Mouse (Mus musculus): ENCODE measurements at regions not wholly inside any gene's neighbourhood (a gene's known extent, or its start where the extent isn't known, plus 50 kb on each side); places are given as distances from the start of the nearest gene placed in this dataset.
"Not testable (repeated sequence)": the region's sequence is repeated elsewhere in the genome, so short reads cannot be mapped to it uniquely, and the experiment has no call there.

GRCm38 (mm10) chr10:45855514-45855913 lies 277.9 kb downstream of the Hace1 start:
- DNase-seq (ENCODE audit: low spot score), result no peak

- DNase-seq (ENCODE audit: low spot score), result no peak
Measured at GRCm38 (mm10) chr10:45859137-45859536, 281.5 kb downstream of the Hace1 start.

DNA sequence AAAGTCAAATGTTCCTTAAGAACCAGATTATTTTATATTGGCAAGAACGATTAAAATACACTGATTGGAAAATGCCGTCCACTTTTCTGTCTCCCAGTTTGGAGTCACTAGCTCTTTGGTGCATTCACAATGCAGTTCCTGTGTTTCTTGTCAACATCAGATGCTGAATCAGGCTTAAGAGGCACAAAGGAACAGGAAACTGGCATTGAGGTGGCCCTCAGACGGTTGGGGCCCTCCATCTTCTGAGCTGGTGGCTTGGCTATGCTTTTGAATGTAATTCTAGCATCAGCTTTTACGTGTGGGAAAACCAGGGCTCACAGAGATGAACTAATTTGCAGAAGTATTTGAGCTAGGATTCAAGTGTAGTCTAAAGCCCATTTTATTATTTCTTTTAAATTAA lies 282.3 kb downstream of the Hace1 start:
- DNase-seq (ENCODE audit: low spot score), result no peak

DNA sequence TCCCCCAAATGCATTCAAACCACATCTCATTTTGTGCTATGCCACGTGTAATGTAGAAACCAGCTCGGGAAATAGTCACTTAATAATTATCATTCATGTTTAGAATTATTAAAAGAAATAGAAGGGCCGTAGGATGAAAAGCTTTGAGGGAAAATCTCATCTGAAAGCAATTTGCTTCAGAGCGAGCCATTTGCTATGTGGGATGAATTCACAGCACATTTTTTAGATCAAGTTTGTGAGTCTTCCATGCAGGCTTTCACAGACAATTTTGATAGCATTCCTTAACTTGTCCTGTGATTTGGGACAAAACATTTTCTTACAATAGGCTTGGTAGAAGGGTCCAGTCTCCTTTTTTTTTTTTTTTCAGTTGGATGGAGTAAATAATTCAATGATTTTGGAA lies 283.1 kb downstream of the Hace1 start:
- no peak for DNase-seq (ENCODE audit: low spot score)

DNA sequence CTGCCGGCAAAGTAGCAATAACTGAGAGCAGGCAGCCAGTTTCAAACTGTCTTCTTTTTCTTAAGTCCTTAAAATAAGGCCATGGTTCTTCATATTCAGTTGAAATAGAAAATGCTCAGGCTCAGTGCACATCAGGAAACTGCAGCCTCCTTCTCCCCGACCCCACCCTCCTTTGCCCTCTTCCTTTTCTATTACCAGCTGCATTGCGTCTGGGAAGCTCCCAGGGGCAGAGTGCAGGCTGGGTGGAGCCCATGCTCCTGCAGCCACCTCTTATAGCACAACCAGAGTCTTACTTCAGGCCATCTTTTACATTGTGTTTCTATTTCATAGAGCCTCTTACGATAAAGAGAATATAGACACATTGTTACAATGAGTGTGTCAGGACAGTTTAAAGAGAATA lies 288.2 kb downstream of the Hace1 start:
- no peak for DNase-seq (ENCODE audit: low spot score)

- DNase-seq (ENCODE audit: low spot score), result no peak
Measured at GRCm38 (mm10) chr10:45866860-45867259, 289.2 kb downstream of the Hace1 start.

GRCm38 (mm10) chr10:45871028-45871427 lies 293.4 kb downstream of the Hace1 start:
- no peak for DNase-seq (ENCODE audit: low spot score)

DNA sequence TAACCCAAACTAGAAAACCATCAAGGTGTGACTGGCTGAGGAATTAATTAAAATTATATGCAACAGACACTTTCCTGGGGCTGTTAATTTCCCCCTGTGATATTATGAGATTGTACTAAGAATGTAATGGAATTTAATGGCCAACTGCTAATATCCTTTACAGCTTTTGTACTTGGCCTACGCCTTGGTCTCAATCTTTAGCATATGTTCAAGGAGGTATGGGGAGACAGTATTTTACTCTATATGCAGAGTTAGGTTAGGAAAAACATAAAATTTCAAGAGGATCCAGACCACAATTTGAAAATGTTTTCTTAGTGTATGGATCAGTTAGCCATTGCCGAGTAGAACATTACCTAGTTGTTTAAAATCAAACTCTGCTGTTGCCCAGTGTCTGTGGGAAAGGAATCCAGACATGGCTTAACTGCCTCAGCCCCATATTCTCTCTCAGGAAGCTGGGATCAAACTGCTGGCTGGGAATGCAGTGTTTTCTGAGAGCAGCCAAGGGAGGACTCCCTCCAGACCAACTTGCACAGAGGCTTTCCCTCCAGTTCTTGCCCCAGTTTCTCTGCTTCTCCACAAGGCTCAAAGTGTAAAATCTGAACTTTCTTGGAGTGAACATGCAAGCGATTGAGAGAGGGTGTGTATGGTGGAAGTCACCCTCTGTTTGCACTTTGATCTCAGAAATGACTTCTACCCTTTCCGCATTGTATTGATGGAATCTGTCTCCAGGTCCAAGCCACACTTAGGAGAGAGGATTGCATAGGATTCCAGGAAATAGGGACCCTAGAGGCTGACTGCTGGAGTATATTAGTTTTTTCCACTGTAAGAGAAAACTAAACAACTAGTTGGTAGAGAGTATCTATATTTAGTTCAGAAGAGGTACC lies 294.6 kb downstream of the Hace1 start:
- no peak for DNase-seq (ENCODE audit: low spot score)

DNA sequence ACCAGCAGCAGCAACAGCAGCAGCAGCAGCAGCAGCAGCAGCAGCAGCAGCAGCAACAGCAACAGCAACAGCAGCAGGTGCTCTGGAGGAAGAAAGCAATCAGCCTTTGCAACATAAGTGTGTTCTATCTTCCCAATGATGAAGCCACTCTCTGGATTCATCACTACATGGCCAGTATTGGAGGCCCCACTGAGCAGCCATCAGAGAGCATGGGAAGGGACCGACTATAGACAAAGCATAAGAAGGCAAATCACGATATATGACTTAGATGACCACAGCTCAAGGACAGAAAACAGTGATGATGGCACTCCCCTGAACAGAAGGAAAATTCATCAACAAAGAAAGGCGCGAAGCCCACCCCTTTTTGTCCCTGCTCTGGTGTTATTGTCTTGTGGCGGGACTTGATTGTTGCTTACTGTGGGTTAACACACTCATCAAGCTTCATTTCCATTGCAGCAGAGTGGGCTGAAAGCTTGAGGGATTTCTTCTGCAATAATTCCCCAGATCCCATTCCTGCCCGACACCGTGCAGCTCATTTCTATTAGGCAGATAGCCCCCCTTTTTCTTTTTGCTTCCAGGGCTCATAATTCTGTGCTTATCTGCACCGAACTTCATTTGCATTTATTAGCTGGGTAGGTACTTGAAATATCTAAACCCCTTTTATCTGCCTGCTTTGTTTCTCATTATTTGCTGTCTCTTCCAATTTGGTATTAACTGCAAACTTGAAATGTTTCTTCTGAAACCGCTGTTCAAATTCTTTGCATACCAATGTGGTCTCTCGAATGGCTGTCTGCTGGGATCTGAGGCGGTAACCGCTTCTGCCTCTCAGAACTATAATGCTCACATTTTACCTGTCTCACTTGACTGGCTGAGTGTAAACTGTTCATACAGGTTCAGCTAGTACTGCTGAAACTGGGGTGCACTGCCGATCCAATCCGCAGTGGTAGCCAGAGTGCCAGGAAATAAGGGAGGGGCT lies 296.5 kb downstream of the Hace1 start:
- no peak for DNase-seq (ENCODE audit: low spot score)

GRCm38 (mm10) chr10:45875287-45875686 lies 297.7 kb downstream of the Hace1 start:
- DNase-seq (ENCODE audit: low spot score), result not testable (repeated sequence)

DNA sequence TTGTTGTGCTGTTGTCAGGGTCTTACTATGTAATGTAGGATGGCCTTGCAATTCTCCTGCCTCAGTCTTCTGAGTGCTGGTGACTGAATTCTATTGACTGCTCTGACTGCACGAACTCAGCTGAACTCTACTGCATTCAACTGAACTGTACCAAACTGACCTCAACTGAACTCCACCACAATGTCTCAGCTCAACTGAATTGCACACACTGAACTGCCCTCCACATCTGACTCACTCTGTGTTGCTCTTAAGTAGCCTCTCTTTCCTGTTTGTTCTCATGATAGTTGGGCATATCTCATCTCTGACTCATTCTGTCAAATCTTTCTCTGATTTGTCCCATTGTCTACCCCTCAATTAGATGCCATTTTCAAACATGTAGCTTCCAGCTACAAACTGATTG lies 306.1 kb downstream of the Hace1 start:
- no peak for DNase-seq (ENCODE audit: low spot score)

DNA sequence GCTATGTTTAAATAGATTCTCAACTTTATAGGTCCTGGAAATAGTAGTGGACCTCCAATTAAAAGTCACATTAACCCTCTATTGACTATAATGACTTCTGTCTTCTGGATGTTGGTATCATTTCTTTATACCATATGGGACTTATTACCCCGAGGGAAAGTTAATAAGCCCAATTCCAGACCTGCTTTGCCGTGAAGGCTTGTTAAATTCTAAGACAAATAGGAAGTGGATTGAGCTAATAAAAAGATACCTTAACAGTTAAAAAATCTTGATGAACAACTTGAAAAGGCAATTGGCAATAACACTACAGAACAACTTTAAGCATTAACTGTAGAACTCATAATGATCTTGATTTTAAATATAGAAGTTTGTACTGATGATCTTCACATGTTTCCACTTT lies 309.0 kb downstream of the Hace1 start:
- no peak for DNase-seq (ENCODE audit: low spot score)

DNA sequence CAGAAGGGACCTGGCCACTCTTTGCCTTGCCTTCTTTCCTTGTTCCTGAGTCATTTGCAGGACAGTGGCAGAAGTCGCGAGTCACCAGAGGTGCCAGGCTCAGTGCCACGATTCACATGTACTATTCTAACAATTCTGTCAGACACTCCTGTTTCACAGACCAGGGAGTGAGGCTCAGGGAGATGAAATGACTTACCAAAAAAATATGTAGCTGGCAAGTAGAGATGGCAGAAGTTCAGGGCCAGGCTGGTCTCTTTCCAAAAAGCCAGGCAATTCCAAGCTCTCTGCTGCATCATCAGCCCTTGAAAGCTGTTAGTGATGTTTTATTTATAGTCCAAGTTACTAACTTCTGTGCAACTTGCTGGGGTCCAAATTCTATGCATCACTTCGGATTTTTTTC lies 311.2 kb downstream of the Hace1 start:
- DNase-seq (ENCODE audit: low spot score), result no peak

DNA sequence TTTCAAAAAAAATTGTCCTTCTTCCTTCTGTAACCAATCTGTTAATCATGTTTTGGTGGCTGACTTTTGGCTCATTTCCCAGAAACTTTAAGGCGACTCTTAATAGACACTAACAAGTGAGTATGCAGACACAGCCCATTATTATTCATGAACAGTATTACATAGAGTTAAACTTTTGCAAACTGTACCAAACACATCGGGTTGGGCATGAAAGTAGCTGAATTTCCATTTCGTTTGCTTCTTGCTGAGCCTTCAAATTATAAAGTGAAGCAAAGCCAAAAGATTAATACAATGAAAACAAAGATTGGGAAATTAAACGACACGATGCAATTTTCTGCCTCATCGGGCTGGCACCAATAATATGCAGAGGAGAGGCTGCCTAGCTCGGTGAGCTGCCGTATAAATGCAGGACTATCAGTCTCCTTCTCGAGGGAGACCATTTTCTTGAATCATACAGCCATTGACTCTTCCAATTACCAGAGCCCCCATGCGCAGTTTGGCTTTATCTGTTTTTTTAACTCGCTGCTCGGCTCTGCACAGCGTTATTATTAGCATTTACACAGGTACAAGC lies 311.8 kb downstream of the Hace1 start:
- DNase-seq (ENCODE audit: low spot score), result no peak

- no peak for DNase-seq (ENCODE audit: low spot score)
Measured at GRCm38 (mm10) chr10:45890088-45890626, 312.5 kb downstream of the Hace1 start.

DNA sequence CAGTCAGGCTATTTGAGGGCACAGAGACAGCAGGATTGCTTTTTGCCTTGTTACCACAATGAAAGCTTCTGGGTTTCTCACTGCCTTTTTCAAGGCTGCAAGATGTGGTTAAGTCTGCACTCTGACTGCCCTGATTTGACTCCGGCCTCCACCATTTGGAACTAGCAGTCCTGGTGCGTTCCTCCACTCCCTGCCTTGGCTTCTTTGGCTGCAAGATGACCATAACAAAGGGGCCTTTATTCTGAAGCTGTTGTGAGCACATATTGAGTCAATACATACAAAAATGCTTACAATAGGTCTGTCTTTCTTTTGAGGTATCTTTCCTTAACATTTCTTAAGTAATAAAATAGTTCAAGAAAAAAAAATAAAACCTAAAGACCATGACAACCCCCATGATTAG lies 314.8 kb downstream of the Hace1 start:
- DNase-seq (ENCODE audit: low spot score), result no peak

DNA sequence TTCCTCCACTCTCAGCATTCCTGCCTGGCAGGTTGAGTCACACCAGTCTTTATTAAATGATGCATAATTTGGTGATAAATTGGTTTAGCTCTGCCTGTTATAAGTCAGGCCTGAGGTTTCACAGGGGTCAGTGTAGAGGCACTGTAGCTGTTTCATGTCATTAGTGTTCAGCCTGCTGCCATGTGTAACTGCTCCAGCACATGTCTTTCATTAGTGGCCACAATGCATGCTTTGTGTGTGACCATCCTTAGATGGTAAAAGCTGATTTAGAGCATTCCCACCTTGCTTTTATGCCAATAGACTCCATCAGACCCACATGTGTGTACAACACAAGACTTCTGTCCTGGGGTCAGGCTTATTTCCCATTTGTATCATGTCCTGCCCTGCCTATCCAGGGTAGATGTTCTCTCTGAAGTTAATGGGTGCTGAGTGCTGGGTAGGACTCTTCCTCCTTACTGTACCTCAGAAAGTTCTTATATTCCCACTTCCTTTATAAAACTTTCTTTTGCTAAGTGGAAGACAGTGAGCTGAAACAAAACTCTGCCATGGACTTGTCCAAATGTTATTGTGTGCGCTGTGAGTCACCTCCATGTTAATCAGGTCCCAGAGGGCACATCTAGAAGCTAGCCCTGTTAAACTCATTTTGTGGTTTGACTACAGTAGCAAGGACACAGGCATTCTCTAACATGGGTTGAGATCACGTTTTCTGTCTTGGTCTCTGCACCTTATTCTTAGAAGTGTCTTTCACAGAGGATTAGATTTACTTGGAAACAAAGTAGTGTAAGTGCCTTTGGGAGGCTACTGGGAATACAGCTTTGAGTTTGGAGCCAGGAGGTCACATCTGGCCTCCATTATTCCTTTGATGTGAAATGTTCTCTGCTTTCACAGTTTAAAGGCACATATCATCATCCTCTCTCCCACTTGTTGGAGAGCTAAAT lies 316.5 kb downstream of the Hace1 start:
- no peak for DNase-seq (ENCODE audit: low spot score)

DNA sequence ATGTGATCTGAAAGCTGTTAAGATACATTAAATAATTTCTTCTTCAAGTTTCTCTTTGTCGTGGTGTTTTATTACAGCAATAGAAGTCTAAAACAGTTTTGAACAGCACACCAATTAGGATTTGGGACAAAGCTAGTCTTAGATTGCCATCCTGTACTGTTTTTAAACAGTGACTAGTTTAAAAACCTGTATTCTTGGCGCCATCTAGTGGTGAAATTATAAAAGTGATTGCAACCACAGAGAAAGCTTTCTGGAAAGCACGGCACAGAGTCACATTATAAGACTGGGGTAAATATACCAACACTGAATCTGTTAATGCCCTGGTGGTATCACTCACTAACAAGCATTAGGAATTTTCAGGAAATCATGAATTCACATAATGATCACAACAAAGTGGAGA lies 339.3 kb downstream of the Hace1 start:
- no peak for DNase-seq (ENCODE audit: low spot score)

- DNase-seq (ENCODE audit: low spot score), result no peak
Measured at GRCm38 (mm10) chr10:45925746-45926145, 348.1 kb downstream of the Hace1 start.

GRCm38 (mm10) chr10:45933631-45934310 lies 356.1 kb downstream of the Hace1 start:
- no peak for DNase-seq (ENCODE audit: low spot score)

DNA sequence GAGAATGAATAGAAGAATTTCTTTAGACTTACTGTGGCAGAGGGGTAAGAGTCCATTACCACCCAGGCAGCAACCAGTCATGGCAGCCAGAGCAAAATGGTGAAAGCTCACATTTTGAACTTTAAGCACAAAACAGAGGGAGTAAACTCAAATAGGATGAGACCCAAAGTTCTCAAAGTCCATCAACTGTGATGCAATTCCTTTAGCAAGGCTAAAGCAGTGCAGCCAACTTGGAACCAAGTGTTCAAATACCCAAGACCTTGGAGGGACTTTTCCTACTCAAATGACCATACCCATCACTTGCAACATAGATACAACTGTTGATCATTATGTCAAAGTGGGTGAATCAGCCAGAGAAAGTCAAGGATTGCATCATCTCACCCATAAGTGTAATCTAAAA lies 380.1 kb downstream of the Hace1 start:
- DNase-seq (ENCODE audit: low spot score), result no peak

Measured in testis, postnatal 10 days (tissue).